Mouse (Mus musculus): ENCODE data around the gene E130309D02Rik.

DNA sequence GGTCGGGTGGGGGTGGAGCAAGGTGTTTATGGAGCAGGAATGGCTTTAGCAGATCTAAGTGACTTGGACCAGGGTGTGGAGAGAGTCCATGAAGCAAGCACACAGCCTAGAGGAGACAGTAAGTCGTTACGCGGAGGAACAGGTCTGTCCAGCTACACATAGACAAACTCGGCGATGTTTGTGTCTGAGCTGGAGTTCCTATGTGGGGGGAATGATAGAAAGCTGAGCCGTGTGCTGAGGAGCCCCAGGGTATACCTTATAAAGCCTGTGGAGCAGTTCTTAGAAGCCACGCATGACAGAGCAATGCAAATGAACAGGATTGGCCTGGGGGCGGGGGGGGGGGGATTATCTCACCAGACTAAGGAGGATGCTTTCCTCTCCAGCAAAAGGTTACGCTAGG is 35.9 kb downstream of the E130309D02Rik start:
- TF ChIP-seq CTCF (IDR thresholded peaks at IDR 0.05; ENCODE audit: extremely low read depth, insufficient read depth, insufficient read length, insufficient replicate concordance) = no peak
- no peak for TF ChIP-seq POLR2A (IDR thresholded peaks at IDR 0.05; ENCODE audit: low read depth, low read length)

Measured in spleen, adult 2 months (tissue).